Mouse (Mus musculus): ENCODE measurements around the gene Musk. TPM values are rescaled to one million over a fixed set of nuclear protein-coding genes. Genes with fewer than 3 reads are reported as not detected.

The Musk gene
- total and polyA plus RNA-seq, 2 experiments from 2014 or later: 0.41 to 0.49 TPM

- no peak for ATAC-seq (ENCODE audit: low FRiP score)
- 82% methylated on average over 4 of the region's 4 CpGs for WGBS
- no peaks in the 10 kb centered on the region for H3K36me3 ChIP-seq (ENCODE audit: insufficient read depth, low read length)
- no peak overlapping the region for H3K9ac ChIP-seq (replicated peaks; ENCODE audit: low read length, poor library complexity, severe bottlenecking)
- TF ChIP-seq CTCF (IDR thresholded peaks at IDR 0.05): no peak
- no peak overlapping the region for H3K27ac ChIP-seq (ENCODE audit: low read depth, low read length)
- H3K4me2 ChIP-seq (ENCODE audit: low read depth, low read length, poor library complexity, severe bottlenecking): no peak overlapping the region
- no peaks in the 10 kb centered on the region for H3K4me1 ChIP-seq (ENCODE audit: insufficient read depth, low read length)
- H3K27me3 ChIP-seq (ENCODE audit: insufficient read depth, low read length): no peaks in the 10 kb centered on the region
- H3K9me3 ChIP-seq (ENCODE audit: low read length): no peaks in the 10 kb centered on the region
- DNase-seq (ENCODE audit: low spot score): no peak
- H3K4me3 ChIP-seq (ENCODE audit: low read depth, low read length): no peak overlapping the region
These were observed 34.5 kb downstream of the Musk start for GRCm38 (mm10) chr4:58320293-58320692.

DNA sequence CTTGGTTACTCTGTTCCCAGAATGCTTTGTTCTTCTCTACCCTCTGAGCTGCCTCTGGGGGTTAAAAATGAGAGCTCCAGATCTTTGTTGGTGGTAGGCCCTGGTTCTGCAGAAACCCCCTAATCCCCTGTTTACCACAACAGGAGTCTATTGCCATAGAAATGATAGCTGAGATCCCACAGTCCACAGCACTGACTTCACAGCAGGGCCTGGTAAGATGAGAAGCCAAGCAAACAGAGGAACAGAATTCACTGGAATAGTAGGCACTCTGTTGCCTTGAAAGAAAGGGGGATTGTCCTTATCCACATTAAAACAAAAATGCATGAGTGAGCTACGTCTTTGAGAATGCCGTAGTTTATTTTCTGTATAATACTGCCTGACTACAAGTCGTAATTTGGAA, 41.0 kb downstream of the Musk start:
- ATAC-seq (ENCODE audit: low FRiP score): no peak
- no peak for TF ChIP-seq CTCF (IDR thresholded peaks at IDR 0.05)
- WGBS: 19% methylated on average over 3 of the region's 3 CpGs
- H3K36me3 ChIP-seq (ENCODE audit: insufficient read depth, low read length): no peaks in the 10 kb centered on the region
- H3K4me2 ChIP-seq (ENCODE audit: low read depth, low read length, poor library complexity, severe bottlenecking): no peak overlapping the region
- no peak overlapping the region for H3K27ac ChIP-seq (ENCODE audit: low read depth, low read length)
- DNase-seq (ENCODE audit: low spot score): peak; percentile 49
- H3K4me1 ChIP-seq (ENCODE audit: insufficient read depth, low read length): no peaks in the 10 kb centered on the region
- H3K27me3 ChIP-seq (ENCODE audit: insufficient read depth, low read length): no peaks in the 10 kb centered on the region
- H3K9me3 ChIP-seq (ENCODE audit: low read length): no peaks in the 10 kb centered on the region
- no peak overlapping the region for H3K9ac ChIP-seq (replicated peaks; ENCODE audit: low read length, poor library complexity, severe bottlenecking)
- H3K4me3 ChIP-seq (ENCODE audit: low read depth, low read length): no peak overlapping the region

DNA sequence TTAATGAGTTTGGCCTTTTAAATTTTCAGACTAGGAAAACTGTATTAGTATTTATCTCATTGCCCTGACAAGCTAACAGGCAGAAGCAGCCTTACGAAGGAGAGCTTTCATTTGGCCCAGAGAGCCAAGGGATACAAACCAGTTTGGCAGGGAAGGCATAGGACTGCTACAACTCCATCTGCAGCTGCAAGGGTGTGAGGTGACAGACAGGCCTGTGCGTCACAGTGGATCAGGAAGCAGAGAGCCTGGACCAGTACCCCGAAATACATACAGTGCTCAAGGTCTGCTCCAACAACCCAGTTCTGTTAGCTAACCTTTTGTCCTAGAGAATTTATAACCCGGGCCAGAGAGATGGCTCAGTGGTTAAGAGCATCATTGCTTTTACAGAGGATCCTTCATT, 42.5 kb downstream of the Musk start:
- Histone ChIP-seq H3K9ac (replicated peaks; ENCODE audit: low read length, poor library complexity, severe bottlenecking) (no peak overlapping the region), H3K9me3 (ENCODE audit: low read length) (no peaks in the 10 kb centered on the region), H3K4me1 (ENCODE audit: insufficient read depth, low read length) (no peaks in the 10 kb centered on the region), H3K36me3 (ENCODE audit: insufficient read depth, low read length) (no peaks in the 10 kb centered on the region), H3K4me2 (ENCODE audit: low read depth, low read length, poor library complexity, severe bottlenecking) (no peak overlapping the region), H3K27ac (ENCODE audit: low read depth, low read length) (no peak overlapping the region), H3K4me3 (ENCODE audit: low read depth, low read length) (no peak overlapping the region), H3K27me3 (ENCODE audit: insufficient read depth, low read length) (no peaks in the 10 kb centered on the region)
- ATAC-seq (ENCODE audit: low FRiP score): no peak
- no peak for TF ChIP-seq CTCF (IDR thresholded peaks at IDR 0.05)
- DNase-seq (ENCODE audit: low spot score): no peak
- 86% methylated on average over 4 of the region's 4 CpGs for WGBS

DNA sequence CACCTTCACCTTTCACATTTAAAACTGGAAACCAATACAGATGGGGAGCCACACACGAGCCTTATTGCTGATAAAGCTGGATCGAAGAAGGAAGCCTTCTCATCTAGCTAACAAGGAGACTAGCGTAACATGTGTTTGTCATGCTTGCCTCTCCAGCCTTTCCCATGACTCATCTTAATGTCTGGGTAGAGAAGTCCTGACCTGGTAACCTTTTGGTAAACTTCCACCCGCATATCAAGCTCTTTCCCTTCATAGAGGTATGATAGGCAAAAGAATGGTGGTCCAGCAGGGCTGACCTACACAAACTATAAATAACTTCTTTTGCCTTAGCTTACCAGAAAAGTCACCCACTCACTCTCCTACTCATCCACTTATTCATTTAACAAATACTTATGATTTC, 44.3 kb downstream of the Musk start:
- H3K9me3 ChIP-seq (ENCODE audit: low read length): no peaks in the 10 kb centered on the region
- WGBS: 92% methylated on average over 4 of the region's 4 CpGs

DNA sequence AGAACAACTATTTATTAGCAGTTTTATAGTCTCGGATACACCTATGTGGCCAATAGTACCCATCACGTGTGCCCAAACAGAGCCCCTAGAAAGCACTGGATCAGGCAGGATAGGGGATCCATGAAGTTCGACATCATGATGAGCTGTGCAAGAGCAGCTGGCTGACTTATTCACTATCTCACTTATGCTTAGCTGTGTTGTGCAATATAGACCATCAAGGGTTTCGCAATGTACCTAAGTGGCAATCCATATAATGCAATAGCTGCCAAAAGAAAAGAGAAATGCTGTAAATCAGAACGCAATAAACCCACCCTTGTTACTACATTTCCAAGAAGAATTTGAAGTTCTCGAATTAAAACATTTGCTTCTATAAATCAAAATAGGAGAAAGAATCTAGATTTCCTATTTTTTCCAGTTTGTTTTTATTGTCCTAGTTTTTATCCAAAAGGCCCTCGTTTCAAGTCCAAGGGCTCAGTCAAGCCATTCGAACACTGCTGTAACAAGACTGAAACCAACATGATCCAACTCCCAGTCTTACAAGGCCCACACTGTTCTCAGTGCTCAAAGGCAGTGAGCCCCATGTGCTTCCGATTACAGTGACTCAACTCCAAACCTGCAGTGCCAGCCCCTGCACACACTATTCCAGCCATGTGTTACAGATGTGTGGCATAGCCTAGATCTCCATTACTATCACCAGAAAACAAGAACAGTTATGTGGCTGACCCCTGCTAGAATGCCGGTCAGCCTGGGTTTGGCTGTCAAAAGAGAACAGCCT, 45.3 kb downstream of the Musk start:
- Histone ChIP-seq H3K27ac (ENCODE audit: low read depth, low read length) (no peak overlapping the region), H3K9me3 (ENCODE audit: low read length) (no peaks in the 10 kb centered on the region), H3K4me1 (ENCODE audit: insufficient read depth, low read length) (no peaks in the 10 kb centered on the region), H3K27me3 (ENCODE audit: insufficient read depth, low read length) (no peaks in the 10 kb centered on the region), H3K9ac (replicated peaks; ENCODE audit: low read length, poor library complexity, severe bottlenecking) (no peak overlapping the region), H3K4me2 (ENCODE audit: low read depth, low read length, poor library complexity, severe bottlenecking) (no peak overlapping the region), H3K4me3 (ENCODE audit: low read depth, low read length) (no peak overlapping the region), H3K36me3 (ENCODE audit: insufficient read depth, low read length) (no peaks in the 10 kb centered on the region)
- DNase-seq (ENCODE audit: low spot score) (no peak), ATAC-seq (ENCODE audit: low FRiP score) (no peak)
- no peak for TF ChIP-seq CTCF (IDR thresholded peaks at IDR 0.05)
- WGBS: 93% methylated on average over 10 of the region's 10 CpGs

More for the DNA sequence above, 44.3 kb downstream of the Musk start:
- no peak overlapping the region for H3K4me2 ChIP-seq (ENCODE audit: low read depth, low read length, poor library complexity, severe bottlenecking)
- DNase-seq (ENCODE audit: low spot score) (no peak), ATAC-seq (ENCODE audit: low FRiP score) (no peak)
- TF ChIP-seq CTCF (IDR thresholded peaks at IDR 0.05): no peak
- H3K27ac ChIP-seq (ENCODE audit: low read depth, low read length): no peak overlapping the region
- H3K9ac ChIP-seq (replicated peaks; ENCODE audit: low read length, poor library complexity, severe bottlenecking): no peak overlapping the region
- H3K36me3 ChIP-seq (ENCODE audit: insufficient read depth, low read length): no peaks in the 10 kb centered on the region
- no peak overlapping the region for H3K4me3 ChIP-seq (ENCODE audit: low read depth, low read length)
- H3K27me3 ChIP-seq (ENCODE audit: insufficient read depth, low read length): no peaks in the 10 kb centered on the region
- no peaks in the 10 kb centered on the region for H3K4me1 ChIP-seq (ENCODE audit: insufficient read depth, low read length)

DNA sequence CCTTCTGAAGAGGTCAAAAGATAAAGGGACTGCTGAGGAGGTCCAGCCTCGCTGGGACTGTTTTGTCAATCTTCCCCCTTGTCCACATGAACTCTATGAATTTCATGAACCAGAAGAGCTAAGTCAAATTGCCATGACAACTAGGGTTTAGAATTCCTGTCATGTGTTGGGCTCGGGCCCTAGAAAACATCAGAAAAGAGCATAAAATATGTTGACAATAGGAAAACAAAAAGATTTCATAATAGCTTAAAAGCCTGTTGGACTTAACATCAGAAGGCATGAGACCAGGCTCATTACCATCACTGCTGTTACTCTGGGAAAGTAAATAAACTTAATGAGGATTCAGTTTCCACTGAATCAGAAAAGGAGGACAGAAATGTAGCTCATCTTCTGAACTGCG, 46.6 kb downstream of the Musk start:
- H3K27me3 ChIP-seq (ENCODE audit: insufficient read depth, low read length): no peaks in the 10 kb centered on the region
- no peak overlapping the region for H3K4me2 ChIP-seq (ENCODE audit: low read depth, low read length, poor library complexity, severe bottlenecking)
- no peaks in the 10 kb centered on the region for H3K9me3 ChIP-seq (ENCODE audit: low read length)
- ATAC-seq (ENCODE audit: low FRiP score) (no peak), DNase-seq (ENCODE audit: low spot score) (peak; percentile 18)
- no peaks in the 10 kb centered on the region for H3K36me3 ChIP-seq (ENCODE audit: insufficient read depth, low read length)
- no peak overlapping the region for H3K27ac ChIP-seq (ENCODE audit: low read depth, low read length)
- H3K4me3 ChIP-seq (ENCODE audit: low read depth, low read length): no peak overlapping the region
- H3K9ac ChIP-seq (replicated peaks; ENCODE audit: low read length, poor library complexity, severe bottlenecking): no peak overlapping the region
- 27% methylated on average over 3 of the region's 3 CpGs for WGBS
- no peaks in the 10 kb centered on the region for H3K4me1 ChIP-seq (ENCODE audit: insufficient read depth, low read length)
- TF ChIP-seq CTCF (IDR thresholded peaks at IDR 0.05): no peak
